Mouse (Mus musculus) c-Kit-positive CD71-negative TER-119-negative erythroid progenitor cells, embryonic 14.5 days (primary cell): Measurements from ENCODE around the gene Klk5.

Experiments
- DNase-seq: peaks from one replicate; pipeline ENCODE4 v3.0.0-alpha.2; 2013; ENCODE audit warnings: low read depth

Klk5 gene

DNA sequence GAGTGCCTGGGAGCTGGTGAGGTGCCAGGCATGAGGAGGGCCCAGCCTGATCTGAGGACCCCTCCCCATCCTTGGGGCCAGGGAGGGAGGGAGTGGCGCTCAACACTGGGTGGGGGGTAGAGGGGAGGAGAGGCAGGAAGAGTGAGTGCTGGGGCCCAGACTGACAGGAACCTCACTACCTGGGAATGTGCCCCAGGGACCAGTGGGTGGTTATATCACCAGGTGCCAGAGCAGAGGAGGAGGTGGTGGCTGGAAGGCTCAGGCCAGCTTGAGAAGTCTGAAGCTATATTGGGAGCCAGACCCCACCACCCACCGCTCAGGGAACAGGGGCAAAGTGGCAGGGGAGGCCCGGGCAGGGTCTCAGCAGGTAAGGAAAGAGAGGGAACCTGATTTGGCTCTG is at the start of gene Klk5:
TSS of gene Klk5 (plus strand) at position 271 of the 400 bp plus-strand sequence.
- no peak for DNase-seq

DNA sequence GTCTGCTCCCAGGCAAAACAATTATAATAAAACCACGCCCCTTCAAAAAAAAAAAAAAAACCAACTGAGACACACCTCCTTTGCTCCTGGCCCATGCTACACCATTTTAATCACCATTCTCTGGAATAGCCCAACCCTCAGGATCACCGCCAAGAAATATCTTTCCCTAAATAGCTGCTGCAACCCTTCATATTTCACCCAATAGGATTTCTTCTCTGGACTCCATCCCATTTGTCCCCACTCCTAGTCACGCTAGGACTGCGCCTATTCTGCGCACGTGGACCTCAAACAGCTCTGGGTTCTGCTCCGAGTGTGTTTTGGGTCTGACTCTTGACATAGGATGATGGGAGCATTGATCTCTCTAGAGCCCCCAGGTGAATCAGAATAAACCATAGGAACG is 45.4 kb upstream of the Klk5 start:
- no peak for DNase-seq

DNA sequence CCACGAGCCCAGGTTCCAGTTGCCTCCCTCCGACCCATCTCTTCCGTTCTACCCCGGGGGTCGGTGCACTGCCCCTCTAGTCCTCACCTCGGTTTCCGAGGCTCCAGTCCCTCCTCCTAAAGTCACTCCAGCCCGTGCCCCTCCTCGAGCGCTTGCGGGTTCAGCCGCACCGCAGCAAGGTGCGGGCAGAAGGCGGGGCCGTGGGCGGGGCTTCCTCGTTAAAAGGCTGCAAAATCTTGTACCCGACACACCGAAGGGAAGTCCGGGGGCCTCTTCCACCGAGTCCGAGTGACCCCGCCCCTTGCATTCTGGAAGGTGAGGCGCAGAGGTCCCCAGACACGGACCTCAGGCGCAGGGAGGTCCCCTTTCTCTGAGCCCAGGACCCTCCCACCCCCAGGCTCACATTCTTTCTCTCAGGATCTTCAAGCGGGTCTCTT is 44.4 kb upstream of the Klk5 start, which contains the start of gene Klk8:
TSS of gene Klk8 (plus strand) at position 245 of the 437 bp plus-strand sequence.
- peak; percentile 23 for DNase-seq

DNA sequence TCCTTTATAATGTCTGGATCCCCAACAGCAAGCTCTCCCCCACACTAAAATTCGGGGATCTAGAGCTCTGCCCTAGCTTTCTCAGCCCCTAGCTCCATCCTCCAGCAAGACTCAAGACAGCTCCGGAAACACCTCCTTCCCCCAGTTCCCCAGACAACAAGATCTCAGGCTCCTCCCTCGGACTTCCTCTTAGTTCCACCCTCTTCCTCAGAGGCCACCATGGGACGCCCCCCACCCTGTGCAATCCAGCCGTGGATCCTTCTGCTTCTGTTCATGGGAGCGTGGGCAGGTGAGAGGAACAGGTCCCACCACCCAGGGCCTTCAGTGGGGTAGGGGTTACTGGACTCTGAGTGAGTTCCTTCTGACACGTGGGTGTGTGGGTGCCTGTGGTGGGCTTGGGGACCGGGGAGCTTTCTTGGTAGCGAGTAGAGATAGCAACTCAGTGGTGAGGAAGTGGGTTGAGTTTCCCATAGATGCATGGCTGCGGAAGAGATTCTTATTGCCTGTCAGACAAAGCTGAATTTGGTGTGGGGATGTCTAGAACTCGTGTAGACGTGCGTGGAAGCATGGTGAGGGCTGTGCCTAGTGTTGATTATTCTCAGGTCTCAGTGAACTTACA is 43.8 kb upstream of the Klk5 start:
- DNase-seq = peak; percentile 16

DNA sequence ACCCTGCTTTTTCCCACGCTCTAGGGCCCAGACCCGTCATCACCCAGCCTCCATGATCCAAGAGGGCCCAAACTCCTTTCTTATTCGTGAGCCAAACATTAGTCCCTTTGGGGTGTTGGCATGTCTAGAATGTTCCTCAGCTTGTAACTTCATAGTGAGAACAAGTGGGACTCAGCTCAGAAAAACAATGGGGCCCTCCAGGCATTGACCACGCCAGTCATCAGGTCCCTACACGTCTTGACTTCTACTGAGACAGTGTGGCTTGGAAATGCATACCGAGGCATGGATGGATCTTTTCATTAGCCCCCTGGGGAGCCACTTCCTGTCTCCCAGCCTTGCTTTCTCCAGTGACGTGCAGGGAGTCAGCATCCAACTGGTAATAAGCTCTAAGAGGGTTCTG is 41.9 kb upstream of the Klk5 start:
- no peak for DNase-seq

DNA sequence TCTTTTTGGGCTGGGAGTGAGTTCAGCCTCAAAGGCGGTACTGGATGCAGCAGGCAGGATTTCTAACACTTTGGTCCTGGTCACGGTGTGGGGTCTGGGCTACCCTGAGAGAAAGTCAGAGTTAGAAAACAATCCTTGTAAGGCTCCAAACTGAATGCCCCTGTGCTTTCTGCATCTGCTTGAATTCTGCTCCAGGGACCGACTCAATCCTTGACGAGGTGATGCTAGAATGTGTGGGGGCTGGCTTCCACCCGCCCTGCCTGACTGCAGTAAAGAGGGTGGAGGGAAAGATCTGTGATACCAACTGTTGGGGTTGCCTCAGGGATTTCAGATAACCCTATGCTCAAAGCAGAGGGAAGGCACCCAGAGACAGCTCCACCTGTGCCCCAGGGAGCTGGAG is 30.8 kb upstream of the Klk5 start, which contains the start of gene Klk7:
TSS of gene Klk7 (plus strand) at position 301 of the 400 bp plus-strand sequence.
- no peak for DNase-seq

DNA sequence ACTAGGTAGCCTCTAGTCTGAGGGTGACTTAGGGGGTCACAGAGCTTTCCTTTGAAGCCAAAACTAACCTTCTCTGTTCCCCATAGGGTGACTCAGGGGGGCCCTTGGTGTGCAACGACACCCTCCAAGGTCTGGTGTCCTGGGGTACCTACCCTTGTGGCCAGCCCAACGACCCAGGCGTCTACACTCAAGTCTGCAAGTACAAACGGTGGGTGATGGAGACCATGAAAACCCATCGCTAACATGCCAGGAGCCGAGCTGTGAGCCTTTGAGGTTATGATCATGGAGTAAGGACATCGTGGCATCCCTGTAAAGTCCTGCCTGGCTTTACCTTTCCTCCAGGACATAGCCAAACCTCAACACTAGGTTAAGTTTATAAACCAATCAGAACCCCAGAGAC is 26.6 kb upstream of the Klk5 start:
- DNase-seq = no peak

DNA sequence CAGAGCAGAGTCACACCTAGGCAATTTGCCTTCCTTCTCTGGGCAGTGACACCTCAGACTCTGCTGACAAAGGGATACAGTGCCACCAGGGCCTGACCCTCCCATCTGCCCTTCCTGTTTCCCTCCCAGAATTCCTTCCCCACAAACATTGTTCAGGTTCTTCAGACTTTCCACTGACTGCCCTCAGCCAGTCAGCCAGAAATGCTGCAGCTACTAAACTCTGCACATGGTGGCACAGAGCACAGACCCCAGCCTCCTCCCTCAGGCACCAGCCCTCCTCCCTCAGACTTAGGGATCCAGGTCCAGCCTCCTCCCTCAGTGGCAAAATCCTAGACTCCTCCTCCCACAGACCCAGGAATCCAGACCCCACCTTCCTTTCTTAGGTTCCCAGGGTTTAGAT is 25.0 kb upstream of the Klk5 start:
- DNase-seq = no peak

DNA sequence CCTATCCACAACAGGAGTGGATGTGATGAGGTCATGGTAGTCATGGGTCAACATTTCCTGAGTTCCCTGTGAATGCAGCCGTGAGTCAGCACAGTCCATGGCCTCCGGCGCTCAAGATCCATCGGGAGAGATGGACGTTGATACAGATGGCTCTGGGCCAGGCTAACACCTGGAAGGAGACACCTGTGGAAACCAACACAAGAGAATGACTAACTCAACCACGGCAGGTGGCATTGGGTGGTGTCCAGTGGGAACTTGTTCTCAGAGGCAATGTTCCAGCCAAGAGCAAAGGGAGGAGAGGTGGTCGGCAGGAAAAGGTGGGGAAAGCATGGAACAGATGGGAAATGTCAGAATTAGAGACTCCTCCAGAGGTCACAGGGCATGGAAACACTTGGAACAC is 20.2 kb upstream of the Klk5 start:
- DNase-seq = no peak

DNA sequence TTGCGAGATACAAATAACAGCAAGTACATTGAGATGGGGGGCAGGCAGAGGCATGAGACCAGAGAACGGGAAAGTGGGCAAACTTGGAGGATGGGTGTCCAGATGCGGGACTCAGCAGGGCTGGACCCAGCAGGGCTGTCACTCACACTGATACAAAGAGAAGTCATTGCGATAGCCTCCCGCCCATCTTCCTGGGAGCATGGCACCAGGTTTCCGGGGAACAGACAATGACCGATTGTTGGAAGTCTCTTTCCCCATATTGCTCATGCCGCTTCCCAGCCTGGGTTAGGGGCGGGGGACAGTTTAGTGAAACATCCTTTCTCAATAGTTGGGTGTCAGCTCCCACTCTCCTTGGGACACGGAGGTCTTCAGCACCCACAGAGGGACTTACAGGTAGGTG is 17.6 kb upstream of the Klk5 start, which contains the start of gene Klk6:
TSS of gene Klk6 (plus strand) at position 301 of the 400 bp plus-strand sequence.
- DNase-seq = no peak

DNA sequence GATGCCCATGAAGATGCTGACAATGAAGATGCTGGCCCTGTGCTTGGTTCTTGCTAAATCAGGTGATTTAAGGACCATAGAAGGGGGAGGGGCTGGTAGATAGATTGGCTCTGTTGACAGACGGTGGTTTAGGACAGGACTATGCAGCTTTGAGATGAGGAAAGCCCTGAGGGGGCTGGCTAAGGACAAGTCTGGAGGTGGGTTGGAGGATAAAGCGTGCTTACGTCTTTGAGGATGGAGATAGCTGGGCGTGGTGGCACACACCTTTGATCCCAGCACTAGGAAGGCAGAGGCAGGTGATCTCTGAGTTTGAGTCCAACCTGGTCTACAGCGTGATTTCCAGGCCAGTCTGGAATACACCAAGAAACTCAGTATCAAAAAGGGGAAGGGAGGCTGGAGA is 15.7 kb upstream of the Klk5 start:
- no peak for DNase-seq

DNA sequence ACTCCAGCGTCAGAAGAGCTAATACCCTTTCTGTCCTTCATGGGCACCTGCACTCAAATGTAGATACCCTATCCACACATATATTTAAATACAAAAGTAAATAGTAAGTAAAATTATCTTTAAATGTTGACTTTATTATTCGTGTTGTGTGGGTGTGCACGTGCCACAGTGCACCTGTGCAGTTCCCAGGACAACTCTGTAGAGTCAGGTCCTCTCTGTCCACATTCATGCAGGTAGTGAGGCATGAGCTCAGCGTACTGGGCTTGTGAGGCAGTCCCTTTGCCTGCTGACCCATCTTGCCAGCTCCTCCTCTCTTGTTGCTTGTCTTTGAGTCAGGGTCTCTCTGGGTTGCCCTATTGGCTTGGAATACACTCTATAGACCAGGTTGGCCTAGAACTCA is 14.1 kb upstream of the Klk5 start:
- DNase-seq = no peak

DNA sequence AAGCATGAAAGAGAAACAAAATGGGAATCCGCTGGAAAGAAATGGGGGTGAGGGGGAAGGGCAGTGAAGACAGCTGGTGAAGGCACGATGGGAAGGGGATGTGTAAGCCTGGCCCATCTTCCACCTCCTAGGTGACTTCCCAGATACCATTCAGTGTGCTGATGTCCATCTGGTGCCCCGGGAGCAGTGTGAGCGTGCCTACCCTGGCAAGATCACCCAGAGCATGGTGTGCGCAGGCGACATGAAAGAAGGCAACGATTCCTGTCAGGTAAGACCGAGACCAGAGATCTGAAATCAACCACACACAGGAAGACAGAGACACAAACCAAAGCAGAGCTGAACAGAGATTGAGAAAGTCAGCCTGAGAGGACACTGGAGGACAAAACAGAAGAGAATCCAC is 12.8 kb upstream of the Klk5 start:
- no peak for DNase-seq

DNA sequence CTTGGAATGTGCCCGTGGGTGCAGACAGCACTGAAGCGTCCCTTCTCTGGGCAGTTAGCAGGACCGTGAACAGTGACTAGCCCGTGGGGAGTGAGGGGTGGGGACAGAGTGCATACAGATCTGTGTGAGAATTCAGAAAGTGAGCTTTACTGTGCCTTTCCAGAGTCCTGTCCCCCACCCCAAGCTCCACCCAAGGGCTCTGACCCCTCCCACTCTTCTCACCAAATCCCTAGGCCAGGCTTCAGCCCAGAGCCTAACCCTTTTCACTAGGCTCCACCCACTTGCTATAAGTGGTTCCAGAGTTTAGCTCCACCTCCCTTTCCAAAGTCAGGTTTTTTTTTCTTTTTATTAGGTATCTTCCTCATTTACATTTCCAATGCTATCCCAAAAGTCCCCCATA is 2.0 kb downstream of the Klk5 start:
- no peak for DNase-seq

DNA sequence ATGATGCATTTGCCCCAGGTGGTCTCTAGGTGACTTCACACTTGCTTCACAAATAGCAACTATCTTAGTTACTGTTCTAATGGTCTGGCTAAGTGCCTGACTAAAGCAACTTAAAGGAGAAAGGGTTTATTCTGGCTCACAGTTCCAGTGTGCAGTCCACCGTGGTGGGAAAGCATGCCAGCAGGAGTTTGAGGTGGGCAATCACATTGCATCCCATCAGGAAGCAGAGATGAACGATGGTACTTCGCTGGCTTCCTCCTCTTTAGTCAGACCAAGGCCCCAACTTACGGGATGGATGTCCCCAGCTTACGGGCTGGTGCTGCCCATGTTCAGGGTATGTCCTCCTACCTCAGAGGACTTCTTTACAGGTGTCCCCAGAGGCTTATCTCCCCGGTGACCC is 9.8 kb downstream of the Klk5 start:
- DNase-seq = no peak

DNA sequence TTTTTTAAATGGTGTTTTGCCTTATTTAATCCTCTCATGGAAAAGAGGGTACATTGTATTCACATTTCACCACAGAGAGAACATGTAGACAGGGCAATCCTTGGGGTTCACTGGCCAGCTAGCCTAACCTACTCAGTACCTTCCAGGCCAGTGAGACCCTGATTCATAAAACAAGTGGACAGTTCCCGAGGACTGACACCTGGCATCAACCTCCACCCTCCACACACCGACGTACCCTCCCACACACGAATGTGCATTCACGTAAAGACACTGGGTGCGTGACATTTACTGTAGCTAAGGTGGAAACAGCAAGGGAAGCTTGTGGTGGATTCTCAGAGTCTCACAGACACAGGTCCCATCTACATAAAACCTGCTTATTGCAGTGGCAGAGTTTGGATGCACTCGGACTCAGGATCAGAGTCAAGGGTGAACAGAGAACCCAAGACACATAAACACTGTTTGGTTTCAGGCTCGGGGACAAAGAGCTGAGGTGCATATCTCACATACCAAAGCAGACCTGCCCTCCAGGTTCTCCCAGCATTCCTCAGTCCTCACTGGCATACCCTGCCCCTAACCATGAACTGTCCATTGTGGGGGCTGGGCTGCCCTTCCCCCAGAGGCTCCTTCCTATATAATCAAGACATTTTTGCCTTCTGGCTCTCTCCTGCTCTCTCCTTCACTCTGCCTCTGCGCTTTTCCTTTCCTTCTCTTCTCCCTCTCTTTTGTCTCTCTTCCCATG is 13.0 kb downstream of the Klk5 start:
- DNase-seq = no peak

DNA sequence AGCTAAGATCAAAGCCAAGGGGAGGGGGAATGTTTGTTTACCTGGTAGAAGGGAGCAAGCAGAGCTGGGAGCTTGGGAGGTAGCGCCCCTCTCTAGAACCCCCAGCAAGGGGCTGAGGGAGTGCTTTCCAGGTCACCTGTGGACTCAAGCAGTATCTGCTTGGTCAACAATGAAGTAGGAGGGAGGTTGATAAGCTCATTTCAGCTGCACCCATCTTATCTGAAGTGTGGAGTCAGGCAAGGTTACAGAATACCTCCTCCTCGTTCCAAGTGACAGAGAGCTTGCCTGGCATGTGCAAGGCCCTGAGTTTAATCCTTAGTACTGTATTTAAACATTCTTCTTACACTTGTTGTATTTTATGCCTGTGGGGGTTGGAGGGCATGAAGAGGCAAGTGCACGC is 13.9 kb downstream of the Klk5 start:
- DNase-seq = no peak

DNA sequence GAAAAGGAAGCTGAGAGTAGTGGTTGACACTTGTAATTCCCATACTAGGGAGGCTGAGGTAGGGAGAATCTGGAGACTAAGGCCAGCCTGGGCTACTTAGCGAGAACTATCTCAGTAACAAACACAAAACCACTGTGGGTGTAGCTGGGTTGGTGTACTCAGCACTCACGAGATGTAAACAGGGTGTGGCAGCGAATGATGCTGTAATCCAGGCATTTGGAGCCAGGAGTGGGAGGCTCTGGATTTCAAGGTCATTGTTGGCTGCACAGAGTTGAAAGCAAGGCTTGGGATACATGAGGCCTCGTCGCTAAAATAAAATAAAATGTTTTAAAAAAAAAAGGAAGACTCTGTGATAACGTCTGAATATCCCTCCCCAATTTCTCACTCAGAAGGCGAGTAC is 14.5 kb downstream of the Klk5 start:
- no peak for DNase-seq

DNA sequence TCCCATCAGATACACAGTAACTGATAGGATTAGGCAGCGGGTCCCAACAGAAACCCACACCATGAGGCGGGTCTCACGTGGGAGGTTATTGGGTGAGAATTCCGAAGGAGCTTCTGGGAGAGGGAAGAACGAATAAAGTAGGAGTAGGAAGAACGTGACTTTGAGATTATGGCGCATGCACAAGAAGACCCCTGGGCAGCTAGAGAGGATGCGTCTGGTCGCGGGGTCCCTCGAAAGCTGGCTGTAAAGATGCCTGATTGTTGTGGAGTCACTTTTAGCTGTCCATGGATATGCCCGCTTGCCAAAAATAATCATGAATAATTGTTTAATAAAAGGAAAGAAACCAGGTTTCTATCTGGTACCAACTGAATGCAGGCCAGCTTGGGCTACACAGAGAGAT is 15.7 kb downstream of the Klk5 start:
- no peak for DNase-seq

DNA sequence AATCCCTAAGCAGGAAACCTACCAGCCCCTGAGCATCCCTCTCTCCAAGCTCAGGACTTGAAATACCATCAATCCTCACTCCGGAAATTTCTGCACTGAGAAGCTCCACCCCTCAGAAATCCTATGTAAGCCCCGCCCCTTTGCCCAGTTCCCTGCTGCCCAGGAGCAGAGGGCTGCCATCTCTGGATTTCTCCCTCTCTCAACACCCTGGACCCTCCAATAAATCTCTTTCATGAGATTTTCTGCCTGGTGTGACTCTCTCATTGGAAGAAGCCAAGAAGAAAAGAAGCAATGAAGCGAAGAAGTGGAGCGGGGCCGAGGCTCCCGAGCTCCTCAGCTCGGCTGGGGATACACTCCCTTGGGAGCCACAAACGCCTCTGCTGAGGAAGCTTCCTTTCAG is 18.6 kb downstream of the Klk5 start:
- DNase-seq = no peak

DNA sequence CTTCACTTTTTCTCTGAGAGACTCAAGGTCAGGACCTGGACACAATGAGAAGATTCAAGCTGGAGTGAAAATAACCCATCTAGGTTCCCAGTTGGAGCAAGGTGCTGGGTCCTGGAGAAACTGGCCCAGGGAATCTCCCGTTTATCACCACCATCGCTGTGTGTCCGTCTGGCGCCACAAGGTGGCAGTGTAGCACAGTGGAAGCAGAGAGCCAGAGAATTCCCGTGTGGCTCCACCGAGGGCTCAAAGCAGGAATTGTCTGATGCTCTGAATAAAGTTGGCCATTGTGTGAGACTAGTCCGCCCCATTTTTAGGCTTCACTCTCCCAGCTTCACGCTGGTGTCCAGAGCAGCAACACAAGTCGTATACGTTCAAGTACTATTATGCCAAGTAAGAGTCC is 31.5 kb downstream of the Klk5 start:
- DNase-seq = peak; percentile 22

DNA sequence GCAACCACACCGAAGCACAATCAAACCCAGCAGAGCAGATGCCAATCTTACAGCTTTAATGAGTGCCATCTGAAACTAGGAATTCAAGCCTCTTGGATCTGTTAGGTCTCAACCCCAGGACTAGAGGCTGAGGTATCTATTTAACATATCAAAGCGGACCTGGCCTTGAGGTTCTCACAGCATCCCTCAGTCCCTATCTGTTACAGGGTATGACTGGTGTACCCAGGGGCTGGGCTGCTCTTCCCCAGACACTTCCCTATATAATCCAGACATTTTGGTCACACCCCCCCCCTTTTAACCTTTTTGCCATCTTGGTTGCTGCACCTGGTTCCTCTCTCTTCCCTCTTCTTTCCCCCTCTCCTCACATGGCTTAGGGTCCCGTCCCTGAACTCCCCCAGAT is 31.9 kb downstream of the Klk5 start:
- no peak for DNase-seq

DNA sequence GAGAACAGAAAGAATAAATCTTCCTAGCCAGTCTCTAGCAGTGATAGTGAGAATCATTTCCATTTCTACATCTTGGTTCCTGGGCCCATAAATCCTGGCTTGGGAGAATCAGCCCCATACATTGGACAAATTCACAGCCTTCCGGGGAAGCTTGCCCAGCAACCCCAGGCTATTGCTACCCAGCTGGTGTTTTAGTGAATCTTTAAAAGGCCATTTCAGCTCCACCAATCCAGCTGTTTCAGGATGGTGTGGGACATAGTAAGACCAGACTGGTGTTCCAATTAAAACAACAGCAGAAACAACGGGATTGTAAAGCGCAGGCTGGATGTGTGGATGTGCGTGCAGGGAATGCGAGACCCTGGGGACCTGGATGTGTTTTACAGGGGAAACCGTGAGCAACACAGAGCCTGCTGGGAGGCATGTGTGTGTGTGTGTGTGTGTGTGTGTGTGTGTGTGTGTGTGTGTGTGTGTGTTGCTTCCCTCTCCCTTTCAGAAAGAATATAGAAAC is 33.2 kb downstream of the Klk5 start:
- no peak for DNase-seq

DNA sequence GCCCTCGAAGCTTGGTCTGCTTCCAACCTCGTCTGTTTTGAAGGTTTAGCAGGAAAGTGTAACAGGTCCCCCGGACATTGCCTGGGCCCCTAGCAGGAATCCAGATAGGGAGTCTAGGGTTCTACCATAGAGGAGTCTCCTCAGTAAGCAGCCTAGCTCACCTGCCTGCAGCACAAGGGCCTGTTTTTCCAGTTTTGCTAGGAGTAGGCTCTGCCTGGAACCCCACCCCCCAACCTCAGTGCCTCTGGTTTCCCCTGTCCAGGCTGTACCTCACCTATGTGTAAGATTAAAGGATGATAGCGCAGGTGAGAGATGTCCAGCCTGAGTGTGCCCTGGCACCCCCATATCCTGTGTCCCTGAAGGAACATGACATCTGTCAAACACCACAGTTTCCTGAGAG is 34.7 kb downstream of the Klk5 start:
- DNase-seq = no peak
